Mouse (Mus musculus): ENCODE data around the gene Pdia6. TPM values are rescaled to one million over a fixed set of nuclear protein-coding genes. Genes with fewer than 3 reads are reported as not detected.

The Pdia6 gene
- 231 to 298 TPM (median 241 TPM) in 3 replicates for total RNA-seq (2017)

DNA sequence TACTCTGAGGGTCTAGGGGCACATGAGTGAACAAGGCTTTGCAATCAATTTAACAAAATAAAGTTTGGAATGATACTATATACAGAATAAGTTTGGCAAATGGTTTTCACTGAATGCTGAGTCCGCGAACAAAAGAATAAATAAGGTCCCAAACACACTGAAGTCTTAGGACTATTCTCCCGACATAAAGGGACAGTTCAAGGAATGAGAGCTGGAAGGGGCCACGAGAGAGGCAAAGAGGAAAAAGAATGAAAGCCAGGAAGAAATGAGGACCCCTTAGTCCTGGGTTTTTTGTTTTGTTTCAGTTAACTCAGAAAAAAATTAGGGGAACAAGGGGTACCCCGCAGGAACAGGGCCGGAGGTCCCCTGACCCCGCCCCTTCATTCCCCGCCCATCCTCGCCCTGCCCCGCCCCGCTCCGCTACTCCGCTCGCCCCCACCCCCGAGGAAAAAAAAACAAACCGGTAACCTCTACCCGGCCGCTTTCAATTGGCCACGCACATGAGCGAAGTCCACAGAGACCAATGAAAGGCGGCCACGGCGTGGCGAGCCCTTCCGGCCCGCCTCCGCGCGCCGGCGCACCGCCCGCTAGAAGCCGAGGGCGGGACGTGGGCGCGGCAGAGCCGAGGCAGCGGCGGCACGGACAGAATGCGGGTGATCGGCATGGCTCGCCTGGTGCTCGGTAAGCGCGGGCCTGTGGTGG, at the start of gene Pdia6:
Gene Pdia6, plus strand, starts transcription at position 575 of the 702 bp plus-strand sequence.
- ATAC-seq (replicated peaks; ENCODE audit: insufficient number of reproducible peaks, low FRiP score, low TSS enrichment, poor library complexity, severe bottlenecking): peak; percentile 93

DNA sequence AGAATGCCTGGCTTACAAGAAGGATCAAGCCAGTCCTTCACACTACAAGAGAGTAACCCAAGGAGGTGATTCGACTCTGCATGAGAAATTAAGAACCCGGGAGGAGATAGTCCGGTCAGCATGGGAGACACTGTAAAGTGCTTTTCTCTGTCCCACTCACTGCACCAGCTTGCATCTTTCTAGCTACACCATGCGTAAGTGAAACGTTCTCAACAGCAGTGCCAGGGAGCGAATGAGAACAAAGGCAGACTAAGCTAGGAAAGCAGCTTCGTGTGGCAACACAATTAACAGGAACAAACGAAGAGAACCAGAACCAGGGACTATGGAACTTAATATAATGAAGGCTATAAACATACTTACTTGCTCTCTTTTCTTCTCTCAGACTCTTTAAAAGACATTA, 48.0 kb upstream of the Pdia6 start:
- no peak for ATAC-seq (replicated peaks; ENCODE audit: insufficient number of reproducible peaks, low FRiP score, low TSS enrichment, poor library complexity, severe bottlenecking)

DNA sequence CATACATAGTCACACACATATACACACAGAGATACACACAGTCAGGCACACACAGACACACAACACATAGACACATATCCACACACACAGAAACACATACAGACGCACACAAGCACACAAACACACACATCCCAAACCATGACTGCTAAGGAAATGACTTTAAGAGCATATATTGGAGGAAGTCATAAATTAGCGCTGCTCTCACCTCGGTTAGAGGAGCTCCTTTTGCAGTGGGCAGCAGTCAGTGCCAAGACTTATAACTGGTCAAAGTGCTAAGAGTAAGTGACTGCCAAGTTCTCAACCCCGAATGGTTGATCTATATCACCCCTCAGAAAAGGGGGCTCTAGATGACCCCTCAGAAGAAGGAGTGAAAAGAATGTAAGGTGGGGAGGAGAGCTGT, 47.2 kb upstream of the Pdia6 start:
- ATAC-seq (replicated peaks; ENCODE audit: insufficient number of reproducible peaks, low FRiP score, low TSS enrichment, poor library complexity, severe bottlenecking): no peak

DNA sequence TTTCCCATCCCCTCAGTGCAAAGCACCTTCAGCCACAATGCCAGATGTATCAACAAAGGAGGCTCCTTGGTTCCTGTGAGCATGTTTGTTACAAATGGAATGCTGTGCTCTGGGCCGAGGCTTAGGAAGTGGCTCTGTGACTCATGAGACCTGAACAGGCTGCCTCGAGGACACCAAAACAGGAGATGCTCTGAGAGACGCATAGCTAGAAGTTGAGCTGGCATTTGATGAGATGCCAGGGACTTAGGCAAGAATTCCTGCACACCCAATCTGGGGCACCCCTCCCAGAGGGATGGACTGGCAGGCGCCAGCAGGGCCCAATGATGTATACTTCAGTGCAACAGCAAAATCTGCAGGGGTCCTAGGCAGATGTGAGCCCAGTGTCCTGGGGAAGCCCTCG, 45.7 kb upstream of the Pdia6 start:
- ATAC-seq (replicated peaks; ENCODE audit: insufficient number of reproducible peaks, low FRiP score, low TSS enrichment, poor library complexity, severe bottlenecking): 0 out of 2 replicates have a peak, but pooled peaks have one; percentile 35

DNA sequence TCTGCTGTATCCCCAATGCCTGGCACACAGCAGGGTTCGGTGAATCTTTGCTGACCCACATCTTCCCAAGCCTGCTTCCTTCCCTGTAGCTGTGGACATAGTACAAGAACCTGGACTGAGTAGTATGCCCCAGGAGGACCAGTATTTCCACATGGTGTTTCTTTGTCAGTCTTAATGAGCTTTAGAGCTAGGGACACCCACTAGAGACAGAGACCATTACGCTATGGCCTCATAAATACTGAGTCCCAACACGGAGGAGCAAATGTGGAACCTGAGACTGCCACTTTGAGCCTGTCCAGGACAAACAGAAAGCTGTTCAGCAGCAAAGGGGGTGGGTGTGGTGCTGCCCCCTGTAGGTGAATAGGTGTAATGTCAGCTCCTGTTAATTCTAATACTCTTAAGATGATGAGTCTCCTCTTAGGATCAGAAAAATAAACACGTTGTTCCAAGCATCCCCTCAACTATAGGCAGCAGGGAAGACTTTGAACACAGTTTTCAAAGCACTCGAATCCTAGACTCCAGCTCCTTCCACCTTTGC, 44.4 kb upstream of the Pdia6 start:
- no peak for ATAC-seq (replicated peaks; ENCODE audit: insufficient number of reproducible peaks, low FRiP score, low TSS enrichment, poor library complexity, severe bottlenecking)

DNA sequence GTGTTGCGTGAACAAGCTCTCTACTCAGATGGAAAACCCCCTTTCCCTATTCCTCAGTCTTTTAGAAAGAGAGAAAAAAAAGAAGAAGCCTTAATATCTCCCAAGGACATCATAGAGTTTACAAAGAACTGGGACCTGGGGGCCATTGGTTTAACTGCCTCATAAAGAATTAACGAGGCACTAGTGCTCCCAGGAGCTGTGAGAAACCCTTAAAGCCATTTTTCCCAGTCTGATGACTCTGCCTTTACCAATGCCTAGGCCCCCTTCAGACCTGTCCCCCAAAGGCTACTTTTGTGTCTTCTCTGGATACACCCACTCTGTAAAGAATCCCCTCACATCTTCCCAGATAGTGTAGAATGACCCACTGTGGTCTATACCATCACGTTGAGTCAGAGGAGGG, 43.3 kb upstream of the Pdia6 start:
- no peak for ATAC-seq (replicated peaks; ENCODE audit: insufficient number of reproducible peaks, low FRiP score, low TSS enrichment, poor library complexity, severe bottlenecking)

DNA sequence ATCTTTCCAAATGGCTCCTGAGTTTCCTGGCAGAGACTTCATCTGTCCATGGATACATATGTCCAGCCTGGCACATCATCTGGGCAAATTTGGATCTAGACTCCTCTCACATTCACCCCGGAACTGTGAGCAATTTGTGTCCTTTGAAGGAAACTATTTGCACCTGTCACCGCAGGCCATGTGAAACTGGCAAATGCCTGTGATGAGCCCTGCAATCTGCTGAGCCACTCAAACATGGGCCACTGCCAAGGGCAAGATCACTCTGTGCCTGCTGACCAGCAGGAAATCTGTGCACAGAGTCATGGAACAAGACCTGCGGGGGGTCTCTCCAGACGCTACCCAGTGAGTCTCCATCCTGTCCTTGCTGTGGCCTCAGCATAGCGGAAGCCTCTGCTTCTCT, 41.3 kb upstream of the Pdia6 start:
- no peak for ATAC-seq (replicated peaks; ENCODE audit: insufficient number of reproducible peaks, low FRiP score, low TSS enrichment, poor library complexity, severe bottlenecking)

DNA sequence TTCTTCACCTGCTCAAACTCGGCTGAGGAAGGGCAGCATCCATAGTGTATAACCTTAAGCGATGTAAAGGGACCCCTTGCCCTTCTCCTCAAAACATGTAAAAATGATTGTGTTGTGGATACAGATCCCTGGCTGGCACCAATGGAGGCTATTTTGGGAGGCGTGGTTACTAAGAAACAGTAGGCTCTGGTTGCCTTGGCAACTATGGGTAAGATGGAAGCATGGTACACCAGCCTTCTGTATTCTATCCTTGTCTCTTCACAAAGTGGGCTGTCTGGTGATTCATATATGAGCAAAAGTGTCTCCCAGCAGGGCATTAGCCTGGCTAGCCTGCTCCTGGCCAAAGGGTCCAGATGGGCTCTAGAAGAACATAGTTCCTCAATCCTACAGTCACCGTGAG, 38.4 kb upstream of the Pdia6 start:
- ATAC-seq (replicated peaks; ENCODE audit: insufficient number of reproducible peaks, low FRiP score, low TSS enrichment, poor library complexity, severe bottlenecking): no peak

DNA sequence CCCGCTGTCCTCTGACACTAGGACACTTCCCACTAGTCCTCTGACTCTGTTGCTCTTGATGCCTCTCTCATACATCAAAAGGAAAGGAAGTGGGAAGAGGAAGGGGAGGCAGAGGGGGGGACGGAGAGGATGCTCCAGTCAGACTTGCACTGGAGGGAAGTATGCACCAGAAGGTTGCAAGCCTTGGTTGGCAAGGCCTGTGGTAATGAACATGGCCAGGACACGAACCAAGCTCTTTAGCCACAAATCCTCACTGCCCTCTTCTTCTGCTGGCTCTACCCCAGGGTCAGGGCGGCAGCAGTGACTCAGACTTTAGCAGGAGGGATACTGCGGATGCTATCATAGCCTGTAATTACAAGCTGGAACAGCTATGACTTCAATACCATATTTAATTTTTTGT, 35.8 kb upstream of the Pdia6 start:
- no peak for ATAC-seq (replicated peaks; ENCODE audit: insufficient number of reproducible peaks, low FRiP score, low TSS enrichment, poor library complexity, severe bottlenecking)

DNA sequence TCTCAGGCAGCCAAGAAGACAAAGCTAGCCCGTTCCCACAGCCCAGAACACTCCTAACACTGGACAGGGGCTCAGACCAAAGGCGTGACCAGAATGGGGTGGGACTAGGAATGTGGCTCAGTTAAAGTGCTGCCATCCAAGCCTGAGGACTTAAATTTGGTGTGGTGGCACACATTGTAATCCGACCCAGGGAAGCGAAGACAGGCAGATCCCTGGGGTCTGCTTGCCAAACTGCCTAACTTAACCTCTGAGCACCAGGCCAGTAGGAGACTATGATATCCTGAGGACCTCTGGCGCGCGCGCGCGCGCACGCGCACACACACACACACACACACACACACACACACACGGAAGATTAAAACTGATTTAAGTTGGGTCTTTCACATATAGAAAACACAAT, 34.8 kb upstream of the Pdia6 start:
- ATAC-seq (replicated peaks; ENCODE audit: insufficient number of reproducible peaks, low FRiP score, low TSS enrichment, poor library complexity, severe bottlenecking): no peak

DNA sequence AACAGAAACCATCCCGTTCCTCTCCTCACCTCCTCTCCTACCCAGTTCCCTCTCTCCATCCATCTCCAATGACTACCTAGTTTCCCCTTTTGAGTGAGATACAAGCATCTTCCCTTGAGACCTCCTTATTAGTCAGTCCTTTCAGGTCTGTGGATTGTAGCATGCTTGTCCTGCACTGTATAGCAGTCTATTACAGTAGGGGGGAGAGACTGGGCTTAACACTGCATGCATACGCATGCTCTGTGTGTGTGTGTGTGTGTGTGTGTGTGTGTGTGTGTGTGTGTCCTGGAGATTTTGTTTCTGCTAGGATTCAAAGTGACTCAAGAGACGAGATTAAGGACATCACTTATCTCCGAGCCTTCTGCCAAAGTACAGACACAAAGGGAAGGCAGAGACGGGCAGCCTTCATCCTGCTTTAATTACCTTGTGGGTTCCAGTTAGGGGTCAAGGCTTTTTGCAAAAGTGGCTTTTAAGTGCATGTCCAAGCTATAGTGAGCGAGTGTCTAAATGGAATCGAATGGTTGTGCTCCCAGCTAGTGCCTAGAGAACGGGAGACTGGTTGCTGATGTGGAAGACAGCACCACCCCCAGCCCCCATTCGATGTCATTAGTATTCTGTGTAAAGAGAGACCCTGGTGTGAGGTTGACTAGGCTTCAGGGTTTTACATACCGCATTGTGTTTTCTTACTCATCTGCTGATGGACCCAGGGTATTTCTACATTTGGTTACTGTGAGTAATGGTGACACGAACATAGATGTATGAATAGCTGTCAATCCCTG, 30.6 kb upstream of the Pdia6 start:
- no peak for ATAC-seq (replicated peaks; ENCODE audit: insufficient number of reproducible peaks, low FRiP score, low TSS enrichment, poor library complexity, severe bottlenecking)

DNA sequence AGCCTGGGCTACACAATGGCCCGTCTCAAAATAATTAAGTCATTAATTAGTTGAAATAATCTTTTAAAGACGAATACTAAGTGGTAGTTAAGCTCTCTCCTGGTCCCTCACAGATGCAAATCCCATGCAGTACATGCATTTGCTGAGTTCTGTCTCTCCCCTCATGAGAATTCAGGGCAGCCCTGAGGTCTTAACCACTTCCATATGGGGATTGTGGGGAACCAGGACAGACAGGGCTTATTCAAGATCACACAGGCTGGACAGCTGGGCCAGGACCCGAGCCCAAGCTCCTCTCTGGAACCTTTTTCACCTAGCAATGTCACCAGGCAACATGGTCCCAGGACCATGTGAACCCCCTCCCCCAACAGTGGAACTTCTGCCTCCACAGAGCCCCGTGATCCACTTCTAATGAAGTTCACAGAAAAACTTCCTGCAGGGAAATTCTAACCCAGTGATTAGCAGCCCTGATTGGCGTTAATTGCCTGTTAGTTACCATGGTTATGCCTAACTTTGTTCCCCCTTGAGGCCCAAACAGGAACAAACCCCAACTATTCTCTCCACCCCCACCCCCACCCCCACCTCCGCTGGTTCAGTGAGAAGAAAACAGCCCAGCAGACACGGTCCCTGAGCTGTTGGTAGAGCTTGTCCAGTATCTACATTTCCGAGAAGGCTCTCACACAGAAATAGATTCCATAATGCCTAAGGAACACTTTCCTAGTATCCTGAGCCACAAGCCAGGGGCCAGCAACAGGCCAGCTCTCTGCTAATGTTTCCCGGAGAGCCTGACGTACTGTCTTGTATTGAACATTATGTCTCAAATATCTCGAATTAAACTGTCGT, 27.5 kb upstream of the Pdia6 start:
- ATAC-seq (replicated peaks; ENCODE audit: insufficient number of reproducible peaks, low FRiP score, low TSS enrichment, poor library complexity, severe bottlenecking): no peak

DNA sequence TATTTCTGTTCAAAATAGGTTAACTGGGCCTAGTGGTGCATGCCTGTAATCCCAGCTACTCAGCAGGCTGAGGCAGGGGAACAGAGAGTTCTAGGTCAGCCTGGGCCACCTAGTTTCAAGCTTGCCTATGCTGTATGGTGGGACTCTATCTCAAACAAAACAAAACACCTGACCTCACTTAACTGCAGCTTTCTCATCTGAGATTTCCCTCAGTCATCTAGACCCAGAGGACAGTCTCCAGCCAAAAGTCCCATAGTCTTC, 27.0 kb upstream of the Pdia6 start:
- no peak for ATAC-seq (replicated peaks; ENCODE audit: insufficient number of reproducible peaks, low FRiP score, low TSS enrichment, poor library complexity, severe bottlenecking)

DNA sequence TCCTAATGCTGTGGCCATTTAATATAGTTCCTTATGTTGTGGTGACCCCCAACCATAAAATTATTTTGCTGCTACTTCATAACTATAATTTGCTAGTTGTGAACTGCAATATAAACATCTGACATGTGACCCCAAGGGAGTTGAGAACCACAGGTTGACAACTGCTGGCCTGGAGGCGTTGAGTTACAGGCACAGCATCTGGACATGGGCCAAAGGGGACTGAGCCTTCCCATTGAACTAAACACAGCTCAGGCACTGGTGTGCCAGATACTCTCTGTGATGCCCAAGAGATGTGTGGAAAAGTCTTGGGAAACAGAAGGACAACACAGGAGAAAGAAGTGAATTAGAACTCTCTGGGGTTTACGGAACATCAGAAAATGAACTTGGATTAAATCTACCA, 25.3 kb upstream of the Pdia6 start:
- no peak for ATAC-seq (replicated peaks; ENCODE audit: insufficient number of reproducible peaks, low FRiP score, low TSS enrichment, poor library complexity, severe bottlenecking)

DNA sequence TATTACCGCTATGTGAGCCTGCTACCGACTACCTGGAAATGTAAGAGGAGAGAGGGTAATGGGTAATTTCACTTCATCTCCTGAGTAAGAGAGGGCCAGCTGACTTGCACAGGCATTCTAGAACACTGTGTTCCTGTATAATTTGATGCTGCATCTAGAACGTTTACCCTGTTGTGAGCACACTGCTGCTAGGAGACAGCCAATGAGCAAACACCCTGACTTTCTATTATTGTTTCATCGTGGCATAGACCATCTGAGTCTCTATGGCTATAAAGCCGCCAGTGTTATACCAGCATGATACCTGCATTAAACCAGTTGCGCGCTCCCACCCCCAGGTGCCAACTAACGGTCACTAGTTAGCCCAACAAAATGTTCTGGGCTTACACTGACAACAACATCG, 24.7 kb upstream of the Pdia6 start:
- no peak for ATAC-seq (replicated peaks; ENCODE audit: insufficient number of reproducible peaks, low FRiP score, low TSS enrichment, poor library complexity, severe bottlenecking)

DNA sequence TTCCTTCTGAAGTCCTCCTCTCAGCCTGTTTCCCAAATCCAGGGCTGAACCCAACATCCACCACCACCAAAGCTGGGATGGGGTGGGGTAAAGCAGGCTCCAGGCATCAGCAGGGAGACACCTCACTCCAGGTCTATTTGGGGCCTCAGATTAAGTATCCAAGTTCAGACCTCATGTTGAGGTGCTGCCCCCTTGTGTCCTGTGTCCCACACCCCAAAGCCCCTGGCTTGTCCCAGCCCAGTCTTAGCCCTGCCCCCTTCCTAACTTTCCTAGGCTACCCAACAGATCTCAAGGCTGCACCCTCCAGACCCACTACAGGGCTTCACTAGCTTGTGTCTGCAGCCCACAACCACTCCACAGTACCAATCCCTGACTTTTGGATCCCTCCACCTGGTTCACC, 24.3 kb upstream of the Pdia6 start:
- 0 out of 2 replicates have a peak, but pooled peaks have one; percentile 40 for ATAC-seq (replicated peaks; ENCODE audit: insufficient number of reproducible peaks, low FRiP score, low TSS enrichment, poor library complexity, severe bottlenecking)

DNA sequence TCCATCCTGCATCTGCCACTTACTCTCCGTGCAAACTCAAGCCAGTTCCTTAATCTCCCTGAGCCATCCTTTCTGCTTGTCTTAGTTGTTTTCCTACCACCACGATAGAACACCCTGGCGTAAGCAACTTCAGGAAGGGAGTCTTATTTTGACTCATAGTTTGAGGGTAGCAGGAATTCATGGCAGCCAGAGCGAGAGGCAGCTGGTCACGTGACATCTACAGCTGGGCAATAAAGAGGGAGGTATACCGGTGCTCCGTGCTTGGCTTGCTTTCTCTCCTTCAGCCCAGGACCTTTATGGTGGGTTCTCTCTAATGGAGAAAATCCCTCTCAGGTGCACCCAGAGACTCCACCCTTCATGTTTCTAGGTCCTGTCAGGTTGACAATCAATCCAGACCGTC, 15.4 kb upstream of the Pdia6 start:
- no peak for ATAC-seq (replicated peaks; ENCODE audit: insufficient number of reproducible peaks, low FRiP score, low TSS enrichment, poor library complexity, severe bottlenecking)

DNA sequence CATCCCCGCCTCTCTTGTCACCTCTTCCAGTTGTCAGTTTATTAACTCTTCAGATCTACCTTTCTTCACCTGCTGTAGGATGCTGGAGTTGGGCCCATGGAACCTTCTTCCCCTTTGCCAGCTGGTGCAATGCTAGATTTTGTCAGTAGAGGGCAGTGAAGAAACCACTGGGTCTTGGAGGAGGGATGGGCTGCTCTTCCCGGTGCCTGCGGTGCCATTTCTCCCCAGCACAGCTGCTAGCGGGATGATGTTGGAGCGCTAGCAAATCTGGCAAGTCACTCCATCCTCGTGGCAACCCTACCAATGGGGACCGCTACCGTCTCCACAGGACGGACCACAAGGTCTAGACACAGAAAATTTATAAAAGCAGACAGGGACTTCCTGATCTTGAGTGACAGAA, 13.3 kb upstream of the Pdia6 start:
- peak; percentile 65 for ATAC-seq (replicated peaks; ENCODE audit: insufficient number of reproducible peaks, low FRiP score, low TSS enrichment, poor library complexity, severe bottlenecking)

DNA sequence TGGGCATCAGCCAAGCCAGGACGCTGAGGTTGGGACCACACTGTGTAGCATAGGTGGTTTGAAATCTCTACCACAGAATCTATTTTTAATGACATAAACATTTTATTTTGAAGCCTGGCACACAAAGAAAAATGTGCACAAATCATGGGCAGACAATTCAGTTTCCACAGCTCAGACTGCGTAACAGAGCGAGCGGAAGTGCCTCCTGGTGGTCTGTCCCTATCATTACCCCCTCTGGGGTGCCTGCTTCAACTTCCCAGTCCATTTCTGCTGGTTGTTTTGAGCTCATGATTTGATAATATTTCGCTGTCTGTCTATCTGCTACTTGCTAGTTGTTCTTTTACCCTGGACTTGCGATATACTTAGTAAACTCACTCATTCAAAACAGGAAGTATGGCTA, 10.7 kb upstream of the Pdia6 start:
- no peak for ATAC-seq (replicated peaks; ENCODE audit: insufficient number of reproducible peaks, low FRiP score, low TSS enrichment, poor library complexity, severe bottlenecking)
